Mouse (Mus musculus): ENCODE measurements around the gene Fam228b. TPM values are rescaled to one million over a fixed set of nuclear protein-coding genes. Genes with fewer than 3 reads are reported as not detected.

The Fam228b gene
- 1.2 and 2.0 TPM in 2 replicates for polyA plus RNA-seq (2012; rRNA removed)

DNA sequence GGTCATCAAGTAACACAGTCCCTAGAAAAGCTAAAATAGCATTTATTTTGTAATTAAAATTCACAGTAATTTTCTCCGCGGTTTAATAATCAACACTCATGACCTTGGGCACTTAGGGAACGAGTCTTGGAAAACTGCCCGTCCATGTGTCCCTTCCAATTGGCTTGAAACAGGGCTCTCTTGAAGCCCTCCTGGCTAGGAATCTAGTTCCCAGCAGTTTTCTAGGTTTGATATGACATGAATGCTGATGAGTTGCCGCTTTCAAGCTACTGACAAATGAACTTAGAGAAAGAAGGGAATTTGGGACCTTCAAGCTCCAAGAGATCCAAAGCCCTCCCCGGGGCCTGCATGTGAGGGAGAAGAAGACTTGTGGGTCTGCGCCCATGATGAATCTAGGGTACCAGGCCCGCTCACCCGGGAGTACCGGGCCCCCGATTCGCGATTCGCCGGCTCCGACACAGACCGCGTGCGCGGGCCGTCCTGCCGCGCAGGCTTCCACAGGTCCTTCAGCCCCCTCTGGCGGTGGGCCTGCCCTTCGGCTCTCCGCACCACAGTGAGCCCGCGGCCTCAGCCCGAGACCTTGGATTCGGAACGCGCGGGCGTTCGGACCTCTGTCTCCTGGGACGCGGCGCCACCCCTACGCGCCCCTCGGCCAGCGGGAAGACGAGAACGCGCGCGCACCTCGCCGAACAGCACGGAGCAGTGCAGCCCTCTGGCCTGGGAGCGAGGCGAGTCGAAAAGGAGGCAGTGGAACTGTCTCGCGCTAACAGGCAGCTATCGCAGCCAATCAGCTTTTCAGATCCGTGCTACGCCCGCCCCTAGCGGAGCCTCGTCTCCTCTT is at the start of gene Fam228b, which contains the start of gene Pfn4:
Gene Fam228b (minus strand): TSS at position 776 of the 841 bp plus-strand sequence.
Gene Pfn4 (plus strand): TSS at position 531 of the 841 bp plus-strand sequence.

DNA sequence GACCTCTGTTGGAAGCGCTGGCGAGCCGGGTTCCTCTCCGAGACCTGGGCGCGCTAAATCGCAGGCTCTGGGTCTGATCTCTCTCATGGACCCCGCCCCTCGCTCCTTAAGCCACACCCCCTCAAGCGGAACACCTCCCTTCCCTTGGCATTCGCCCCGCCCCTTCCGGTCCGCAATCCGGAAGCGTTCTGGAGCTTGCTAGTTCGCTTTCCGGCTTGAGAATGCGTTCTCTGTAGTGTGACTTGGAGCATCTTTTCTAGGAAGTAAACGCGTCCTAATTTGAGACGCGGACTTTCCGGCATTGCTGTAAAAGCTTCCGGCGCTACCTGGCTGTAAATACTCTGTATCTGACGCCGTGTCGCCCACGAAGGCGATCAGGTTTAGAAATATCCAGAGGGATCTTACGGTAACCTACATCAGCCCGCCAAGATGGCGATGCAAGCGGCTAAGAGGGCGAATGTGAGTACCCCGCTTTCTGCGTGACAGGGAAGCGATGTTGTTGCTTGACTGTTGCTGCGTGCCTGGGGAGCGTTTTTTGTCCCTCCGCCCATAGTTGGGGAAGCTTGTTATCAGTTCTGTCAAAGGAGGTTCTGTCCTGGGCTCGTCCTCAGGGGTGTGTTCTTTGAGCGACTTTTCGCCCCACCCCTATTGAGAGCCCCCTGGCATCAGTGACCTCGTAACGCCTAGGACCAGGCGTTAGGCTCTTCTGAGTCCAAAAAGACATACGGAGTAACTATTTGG is 48.5 kb upstream of the Fam228b start, which contains the start of gene Sf3b6:
Gene Sf3b6 (plus strand): TSS at position 184 of the 741 bp plus-strand sequence.

GRCm38 (mm10) chr12:4738031-4738576 is 31.0 kb downstream of the Fam228b start, which contains the start of gene Fam228a:
Gene Fam228a, minus strand, starts transcription at chr12:4738430.

Other genes starting within 250 kb of the Fam228b start
- 18.0 and 21.5 TPM in 2 replicates for gene Itsn2, start 176.6 kb downstream of the Fam228b start, polyA plus RNA-seq (2012; rRNA removed)
- gene Gm3625, start 176.3 kb downstream of the Fam228b start, polyA plus RNA-seq (2012; rRNA removed): not detected in 2 replicates
- 0.10 and 0.22 TPM in 2 replicates for gene Fam228a, start 30.8 kb downstream of the Fam228b start, polyA plus RNA-seq (2012; rRNA removed)
- 0.19 and 1.1 TPM in 2 replicates for gene Pfn4, start 245 bp downstream of the Fam228b start, polyA plus RNA-seq (2012; rRNA removed)
- gene Sf3b6, start 48.3 kb upstream of the Fam228b start, polyA plus RNA-seq (2012; rRNA removed): 42.0 and 59.0 TPM in 2 replicates
- 5.3 TPM in 2 replicates for gene Fkbp1b, start 72.3 kb upstream of the Fam228b start, polyA plus RNA-seq (2012; rRNA removed)
- gene Wdcp, start 74.0 kb upstream of the Fam228b start, polyA plus RNA-seq (2012; rRNA removed): 6.1 and 7.8 TPM in 2 replicates
- gene Mfsd2b, start 105.1 kb upstream of the Fam228b start, polyA plus RNA-seq (2012; rRNA removed): 0.78 and 1.4 TPM in 2 replicates
- gene Ubxn2a, start 138.4 kb upstream of the Fam228b start, polyA plus RNA-seq (2012; rRNA removed): 3.9 and 5.7 TPM in 2 replicates
- 14.7 and 54.1 TPM in 2 replicates for gene Atad2b, start 148.1 kb upstream of the Fam228b start, polyA plus RNA-seq (2012; rRNA removed)

All from ovary, adult 2 months (tissue).